Mouse (Mus musculus): ENCODE data around the gene Dapk1.

DNA sequence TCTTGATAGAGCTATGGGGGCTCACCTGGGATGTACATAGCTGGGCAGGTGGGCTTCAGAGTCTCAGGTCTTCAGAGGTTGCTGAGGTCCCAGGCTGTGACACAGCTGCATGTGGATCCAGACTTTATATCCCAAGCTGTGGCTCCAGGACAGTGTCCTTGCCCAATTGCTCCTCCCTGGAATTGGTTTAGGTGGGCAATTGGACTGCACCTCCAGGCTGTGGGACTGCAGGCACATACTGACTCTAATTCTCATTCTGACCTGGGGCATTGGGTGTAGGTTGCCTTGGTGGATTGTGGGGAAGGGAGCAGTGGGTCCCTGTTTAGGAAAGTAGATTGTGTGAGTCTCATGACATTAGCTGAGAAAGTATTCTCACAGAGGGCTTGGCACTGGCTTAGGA is 184.5 kb downstream of the Dapk1 start, which contains the start of gene BC051665:
- TF ChIP-seq POLR2A (IDR thresholded peaks at IDR 0.05; ENCODE audit: insufficient read length, low read depth): no peak
- TF ChIP-seq E2F4 (IDR thresholded peaks at IDR 0.05; ENCODE audit: insufficient read depth): no peak
- no peak for TF ChIP-seq USF1 (IDR thresholded peaks at IDR 0.05; ENCODE audit: low read depth)
- TF ChIP-seq MYOG (IDR thresholded peaks at IDR 0.05; ENCODE audit: control insufficient read depth in 1 of 3, insufficient read depth in 1 of 3, insufficient read length in 2 of 3, low read depth in 2 of 3): no peak
